Mouse (Mus musculus) left cerebral cortex, postnatal 14 days (tissue): ENCODE results near the gene Tbc1d17. TPM values are rescaled to one million over a fixed set of nuclear protein-coding genes. Genes with fewer than 3 reads are reported as not detected.
A peak's percentile ranks its signal among the peaks of the same experiment; 100 is the strongest.

Experiments used
- DNase-seq, 2 experiments: peaks; one replicate each; pipeline ENCODE4 v3.0.0; 2021 to 2022; ENCODE audit warnings: low spot score in 2 of 2, mixed read lengths in 1 of 2
- intact Hi-C: fragments of 180-260 bp; cut with DNase I; formaldehyde crosslinking; loops from one replicate; pipeline ENCODE4 v1.15.1; 2025
- total RNA-seq, 2 experiments: library from RNA; stranded (reverse); gene quantifications; 2 replicates each; pipeline ENCODE4 v1.2.3; 2021

Gene Tbc1d17
- total RNA-seq, 2 experiments from 2014 or later = 48.3 to 58.7 TPM

GRCm38 (mm10) chr7:44870614-44871013, 21.7 kb upstream of the Tbc1d17 start:
- no peak for DNase-seq
- intact Hi-C loops = no loop called here

DNA sequence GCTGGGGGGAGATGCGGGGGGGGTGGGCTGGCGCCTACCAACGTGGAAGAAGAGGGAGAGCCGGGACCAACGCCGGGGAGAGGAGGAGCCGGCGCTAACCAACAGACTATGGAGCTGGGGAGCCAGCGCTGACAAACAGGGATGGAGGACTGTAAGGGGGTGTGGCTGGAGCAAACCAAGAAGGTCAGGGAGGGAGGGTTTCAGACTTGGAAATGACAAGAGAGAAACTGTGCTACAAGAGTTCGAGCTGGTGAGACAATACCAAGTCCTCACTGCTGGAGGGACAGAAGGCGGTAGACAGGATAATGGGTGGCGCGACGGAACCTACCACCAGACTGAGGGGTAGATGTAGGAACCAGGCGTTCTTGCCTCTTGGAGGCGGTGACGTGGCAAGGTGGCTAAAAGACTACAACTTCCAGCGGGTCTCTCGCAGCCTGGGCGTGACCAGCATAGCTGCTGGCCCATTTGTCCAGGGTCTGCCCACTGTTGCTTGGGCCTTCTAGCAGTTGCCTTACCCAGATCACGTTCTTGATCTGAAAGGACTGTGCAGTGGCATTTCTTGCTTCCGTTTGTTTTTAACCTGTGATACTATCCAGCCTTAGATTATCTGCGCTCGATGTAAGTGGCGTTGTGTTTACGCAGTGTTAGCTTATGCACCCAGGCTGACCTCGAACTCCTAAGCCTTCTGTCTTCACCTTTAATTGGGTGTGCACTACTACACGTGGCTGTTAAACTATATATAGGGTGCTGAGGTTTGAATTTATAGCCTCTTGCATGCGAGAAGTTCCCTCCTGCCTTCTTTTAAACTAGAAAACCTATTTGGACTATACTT, 21.0 kb upstream of the Tbc1d17 start, which contains the start of gene Ptov1:
Gene Ptov1 (minus strand): TSS at position 92 of the 832 bp plus-strand sequence.
- intact Hi-C loops = no loop called here
- DNase-seq = peak; percentile 94 to 99

GRCm38 (mm10) chr7:44868919-44869696, 20.2 kb upstream of the Tbc1d17 start:
- peak in 1 of 2 experiments; percentile 51 for DNase-seq
- intact Hi-C loops = no loop called here

DNA sequence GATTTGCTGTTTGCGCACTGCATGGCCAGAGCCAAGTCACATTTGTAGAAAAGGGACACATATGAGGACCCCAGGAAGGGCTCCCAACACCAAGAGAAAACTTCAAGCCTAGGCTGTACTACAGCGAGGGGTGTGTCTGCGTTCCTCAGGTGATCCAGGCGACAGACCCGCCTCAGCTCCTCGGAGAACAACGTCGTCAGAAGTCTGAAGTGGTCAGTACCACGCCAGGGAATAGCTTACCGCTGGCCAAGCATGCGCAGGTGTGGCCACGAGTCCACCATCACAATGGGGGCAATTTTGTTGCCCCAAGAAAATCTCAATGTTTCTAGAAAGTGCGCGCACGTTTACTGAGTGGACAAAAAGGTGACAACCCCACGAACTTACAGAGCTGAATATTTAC, 19.6 kb upstream of the Tbc1d17 start:
- no peak for DNase-seq
- intact Hi-C loops = no loop called here

DNA sequence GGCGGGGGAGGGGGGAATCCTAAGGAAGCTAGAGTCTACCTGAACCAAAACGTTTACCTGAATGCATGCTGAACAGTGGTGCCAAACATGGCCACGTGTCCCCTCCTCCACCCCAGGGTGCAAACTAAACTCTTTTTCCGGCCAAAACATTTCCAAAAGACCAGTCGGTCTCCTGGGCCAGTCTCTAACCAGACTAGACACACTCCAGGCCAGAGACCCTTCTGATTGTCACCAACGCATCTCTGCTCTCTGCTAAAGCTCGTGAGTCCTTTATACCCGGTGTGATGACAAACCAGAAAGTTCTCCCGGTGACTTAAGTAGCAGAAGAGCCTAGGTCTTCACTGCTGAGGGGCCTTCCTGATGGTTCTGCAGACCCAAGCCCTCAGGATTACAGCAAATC, 18.9 kb upstream of the Tbc1d17 start:
- intact Hi-C loops = no loop called here
- DNase-seq = no peak

- intact Hi-C loops = no loop called here
Observed at GRCm38 (mm10) chr7:44867010-44867702, 18.3 kb upstream of the Tbc1d17 start.

DNA sequence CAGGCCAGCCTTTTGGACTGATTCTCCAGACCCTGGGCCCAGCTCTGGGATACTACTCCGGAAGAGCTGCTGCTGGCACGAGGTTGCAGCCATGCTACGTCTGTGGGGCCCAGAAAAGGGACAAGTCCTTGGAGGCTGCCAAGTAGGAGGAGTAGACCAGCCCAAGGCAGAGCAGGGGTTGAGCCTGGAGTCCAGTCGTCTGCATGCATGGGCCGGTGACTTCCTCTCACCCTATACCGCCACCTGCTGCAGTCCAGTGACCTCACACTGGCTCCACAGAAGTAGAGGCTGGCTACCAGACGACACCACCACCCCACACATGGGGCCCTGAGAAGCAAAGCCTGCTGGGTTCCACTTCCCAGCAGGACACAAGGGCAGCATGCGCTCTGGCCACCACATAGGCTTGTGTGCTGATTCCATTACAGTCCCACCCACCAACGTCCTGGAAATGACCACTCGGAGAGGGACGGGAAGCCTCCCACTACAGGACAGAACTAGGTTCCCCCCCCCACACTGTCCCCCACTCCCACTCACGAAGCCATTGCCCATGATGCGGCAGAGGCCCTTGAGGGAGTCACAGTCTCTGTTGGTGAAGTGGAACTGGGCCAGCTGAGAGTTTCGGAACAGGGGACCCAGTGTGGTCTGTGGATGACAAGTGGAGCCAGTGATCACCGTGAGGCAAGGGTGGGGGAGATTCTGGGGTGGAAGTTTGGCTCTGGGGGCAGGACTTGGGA, 17.6 kb upstream of the Tbc1d17 start:
- no peak for DNase-seq
- intact Hi-C loops = no loop called here

More at GRCm38 (mm10) chr7:44867010-44867702, 18.3 kb upstream of the Tbc1d17 start:
- no peak for DNase-seq

DNA sequence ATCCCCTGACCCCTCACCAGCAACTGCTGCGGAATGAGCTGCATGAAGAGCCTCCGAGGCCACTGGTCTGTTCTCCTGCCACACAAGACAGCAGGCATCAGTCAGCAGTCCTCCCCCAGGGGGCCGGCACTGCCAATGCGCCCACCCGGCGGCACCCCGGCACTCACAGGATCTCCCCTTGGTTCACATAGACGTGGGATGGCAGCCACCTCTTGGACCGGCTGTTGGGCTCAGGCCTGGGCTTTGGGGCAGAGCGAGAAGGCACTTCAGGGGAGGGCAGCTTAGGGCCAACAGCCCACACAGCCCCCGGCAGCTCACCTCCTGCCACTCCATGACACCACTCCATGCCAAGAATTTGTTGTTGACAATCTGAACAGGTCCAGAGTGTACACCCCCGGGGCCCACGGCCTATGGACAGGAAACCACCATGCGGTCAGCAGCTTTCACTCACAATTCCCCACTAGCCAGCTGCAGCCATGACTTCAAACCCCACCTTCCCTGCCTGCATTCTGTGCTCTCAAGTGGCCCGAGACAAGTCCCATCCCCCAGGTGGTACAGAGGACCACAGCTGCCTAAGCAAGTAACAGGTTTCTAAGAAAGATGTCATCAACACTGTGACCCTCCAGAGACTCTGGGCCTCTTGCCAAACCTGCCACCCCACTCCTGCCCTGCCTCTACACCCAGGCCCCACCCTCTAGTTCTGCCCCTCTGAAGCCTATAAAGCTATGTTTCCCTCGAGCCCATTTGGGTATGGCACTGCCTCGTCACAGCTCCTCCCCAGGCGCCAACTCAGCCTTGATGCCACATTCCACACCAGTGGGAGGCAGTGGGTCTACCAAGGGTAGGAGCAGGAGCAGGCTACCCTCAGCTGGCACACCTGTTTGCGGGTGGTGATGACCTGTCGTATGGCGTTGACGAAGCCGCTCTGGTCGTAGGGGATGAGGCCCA, 16.0 kb upstream of the Tbc1d17 start:
- intact Hi-C loops = no loop called here
- no peak for DNase-seq

DNA sequence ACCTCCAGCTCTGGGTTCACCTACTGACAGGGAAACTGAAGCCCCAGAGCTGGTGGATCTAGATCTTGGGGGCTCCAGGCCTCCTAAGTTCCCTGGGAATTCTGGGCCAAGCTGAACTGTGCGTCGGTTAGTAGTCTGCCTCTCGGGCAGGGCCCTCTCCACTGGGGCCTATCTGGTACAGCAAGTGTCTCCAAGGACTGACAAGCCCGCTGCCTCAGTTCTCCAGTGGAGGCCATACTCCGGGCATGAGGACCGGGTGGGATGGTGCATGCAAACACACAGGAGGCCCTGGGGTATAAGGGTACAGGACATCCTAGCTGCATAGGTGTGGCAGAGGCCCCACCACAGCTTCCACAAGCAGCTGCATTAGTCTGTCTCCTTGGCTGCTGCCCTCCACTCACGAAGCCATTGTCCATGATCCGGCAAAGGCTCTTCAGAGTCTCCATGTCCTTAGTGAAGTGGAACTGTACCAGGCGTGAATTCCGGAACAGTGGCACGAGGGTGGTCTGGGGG, 15.2 kb upstream of the Tbc1d17 start:
- intact Hi-C loops = no loop called here
- no peak for DNase-seq

GRCm38 (mm10) chr7:44863210-44863609, 14.3 kb upstream of the Tbc1d17 start:
- intact Hi-C loops = no loop called here
- DNase-seq = no peak

DNA sequence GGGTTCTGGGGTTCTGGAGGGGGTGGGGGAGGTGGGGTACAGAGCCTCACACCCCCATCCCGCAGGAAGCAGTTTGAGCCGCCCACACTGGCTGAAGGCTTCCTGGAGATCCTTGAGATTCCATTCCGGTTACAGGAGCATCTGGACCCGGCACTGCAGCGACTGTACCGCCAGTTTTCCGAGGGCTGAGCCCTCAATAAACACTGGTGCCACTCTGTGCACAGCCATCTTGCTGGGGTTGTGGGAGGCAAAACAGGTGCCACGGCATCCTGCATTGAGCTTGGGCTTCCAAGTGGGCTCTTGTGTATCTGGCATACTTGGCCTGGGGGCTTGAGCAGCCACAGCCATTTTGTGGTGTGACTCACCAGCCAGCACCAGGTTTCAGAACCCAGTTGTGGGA, 13.6 kb upstream of the Tbc1d17 start:
- intact Hi-C loops = no loop called here
- DNase-seq = no peak

DNA sequence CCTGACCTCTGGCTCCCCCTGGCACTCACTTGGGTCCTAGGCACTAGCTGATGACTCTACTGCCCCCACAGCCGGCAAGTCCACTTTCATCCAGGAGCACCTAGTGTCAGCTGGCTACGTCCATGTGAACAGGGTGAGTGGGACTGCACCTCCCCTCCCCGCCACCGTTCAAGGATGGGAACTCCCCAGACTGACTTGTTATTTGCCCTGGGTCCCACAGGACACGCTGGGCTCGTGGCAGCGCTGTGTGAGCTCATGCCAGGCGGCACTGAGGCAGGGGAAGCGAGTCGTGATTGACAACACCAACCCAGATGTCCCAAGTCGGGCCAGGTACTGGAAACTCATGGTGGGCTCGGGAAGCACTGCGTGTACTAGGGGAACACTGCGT, 12.5 kb upstream of the Tbc1d17 start:
- no peak for DNase-seq
- intact Hi-C loops = no loop called here

GRCm38 (mm10) chr7:44860576-44861428, 11.9 kb upstream of the Tbc1d17 start:
- intact Hi-C loops = no loop called here
- peak; percentile 72 to 80 for DNase-seq

- intact Hi-C loops = no loop called here
- DNase-seq = no peak
Observed at GRCm38 (mm10) chr7:44859896-44860295, 11.0 kb upstream of the Tbc1d17 start.

GRCm38 (mm10) chr7:44857905-44858304, 9.0 kb upstream of the Tbc1d17 start:
- no peak for DNase-seq

GRCm38 (mm10) chr7:44857042-44857552, 8.2 kb upstream of the Tbc1d17 start, which contains the start of gene Pnkp:
Gene Pnkp (plus strand): TSS chr7:44857139.
- peak; percentile 93 to 97 for DNase-seq
- intact Hi-C loops = no loop called here

More at GRCm38 (mm10) chr7:44857905-44858304, 9.0 kb upstream of the Tbc1d17 start:
- intact Hi-C loops = no loop called here
